Mouse (Mus musculus) MEL (cell line): ENCODE measurements around the gene Foxk2. TPM values are rescaled to one million over a fixed set of nuclear protein-coding genes. Genes with fewer than 3 reads are reported as not detected.
A peak's percentile ranks its signal among the peaks of the same experiment; 100 is the strongest.

ENCODE experiments used
- DNase-seq: peaks from one replicate; pipeline ENCODE4 v3.0.0; 2011; ENCODE audit warnings: low read depth, low spot score
- H3K27ac ChIP-seq: 2 replicates; pipeline ENCODE4 v1.5.1; 2012; ENCODE audit warnings: low read depth, mild to moderate bottlenecking, control low read depth, low read length, moderate library complexity; ENCODE audit not compliant: control insufficient read depth
- H3K27me3 ChIP-seq, 2 experiments: fragments of 150-350 bp in 1 of 2; sonication (generic) in 1 of 2; 2 replicates each; pipeline ENCODE4 v1.6.1; 2012; ENCODE audit warnings: low read length in 2 of 2, mild to moderate bottlenecking in 2 of 2, improper control_type of control experiment in 1 of 2, moderate library complexity in 1 of 2; ENCODE audit not compliant: insufficient read depth in 2 of 2, control insufficient read depth in 1 of 2
- H3K36me3 ChIP-seq, 2 experiments: 2 replicates each; pipeline ENCODE4 v1.6.1; 2012 to 2014; ENCODE audit warnings: low read length in 2 of 2, improper control_type of control experiment in 1 of 2, inconsistent platforms in 1 of 2, mild to moderate bottlenecking in 1 of 2; ENCODE audit not compliant: insufficient read depth in 2 of 2, control insufficient read depth in 1 of 2
- H3K4me1 ChIP-seq, 2 experiments: fragments of 150-350 bp in 1 of 2; sonication (generic) in 1 of 2; 2 replicates each; pipeline ENCODE4 v1.6.1; 2012; ENCODE audit warnings: low read length in 2 of 2, improper control_type of control experiment in 1 of 2, mild to moderate bottlenecking in 1 of 2; ENCODE audit not compliant: insufficient read depth in 2 of 2, control insufficient read depth in 1 of 2
- H3K4me3 ChIP-seq, 2 experiments: fragments of 150-350 bp in 1 of 2; sonication (generic) in 1 of 2; 2 replicates each; pipeline ENCODE4 v1.5.1; 2012; ENCODE audit warnings: low read depth in 2 of 2, low read length in 2 of 2, mild to moderate bottlenecking in 2 of 2, moderate library complexity in 2 of 2, control low read depth in 1 of 2, improper control_type of control experiment in 1 of 2; ENCODE audit not compliant: control insufficient read depth in 1 of 2, insufficient read depth in 1 of 2
- H3K79me2 ChIP-seq: 2 replicates; pipeline ENCODE4 v1.6.1; 2012; ENCODE audit warnings: mild to moderate bottlenecking, low read length, moderate library complexity; ENCODE audit not compliant: control insufficient read depth, poor library complexity, insufficient read depth
- H3K9ac ChIP-seq: 2 replicates; pipeline ENCODE4 v1.6.1; 2012; ENCODE audit warnings: low read depth, mild to moderate bottlenecking, control low read depth, low read length, moderate library complexity; ENCODE audit not compliant: control insufficient read depth, poor library complexity, severe bottlenecking
- H3K9me3 ChIP-seq: fragments of 150-350 bp; sonication (generic); replicated peaks from 2 replicates; pipeline ENCODE4 v1.6.1; 2012; ENCODE audit warnings: mild to moderate bottlenecking, low read length, improper control_type of control experiment, moderate library complexity; ENCODE audit not compliant: insufficient read depth
- BHLHE40 ChIP-seq: IDR thresholded peaks from 2 replicates; pipeline ENCODE4 v1.6.1; 2012; ENCODE audit warnings: low read depth, mild to moderate bottlenecking, inconsistent platforms, low read length, improper control_type of control experiment, borderline replicate concordance
- CHD1 ChIP-seq: IDR thresholded peaks from 2 replicates; pipeline ENCODE4 v1.6.1; 2012; ENCODE audit warnings: low read depth, mild to moderate bottlenecking, inconsistent platforms, low read length, improper control_type of control experiment
- CTCF ChIP-seq, 3 experiments: IDR thresholded peaks in 2 of 3; conservative IDR thresholded peaks in 1 of 3; 2 replicates each; pipeline ENCODE4 v1.5.1; 2011 to 2012; ENCODE audit warnings: low read length in 3 of 3, low read depth in 2 of 3, mild to moderate bottlenecking in 2 of 3, improper control_type of control experiment in 1 of 3, inconsistent platforms in 1 of 3, mixed read lengths in 1 of 3, moderate library complexity in 1 of 3; ENCODE audit not compliant: control insufficient read depth in 1 of 3, insufficient read depth in 1 of 3, poor library complexity in 1 of 3, severe bottlenecking in 1 of 3
- E2F4 ChIP-seq: IDR thresholded peaks from 2 replicates; pipeline ENCODE4 v1.6.1; 2011; ENCODE audit warnings: low read depth, low read length, improper control_type of control experiment, borderline replicate concordance
- ELF1 ChIP-seq: IDR thresholded peaks from 2 replicates; pipeline ENCODE4 v1.6.1; 2014; ENCODE audit warnings: low read depth, mild to moderate bottlenecking, inconsistent platforms, low read length, improper control_type of control experiment, moderate library complexity
- EP300 ChIP-seq, 2 experiments: IDR thresholded peaks; 2 replicates each; pipeline ENCODE4 v1.6.1; 2011; ENCODE audit warnings: improper control_type of control experiment in 2 of 2, low read length in 2 of 2, low read depth in 1 of 2, mild to moderate bottlenecking in 1 of 2
- ETS1 ChIP-seq: IDR thresholded peaks from 2 replicates; pipeline ENCODE4 v1.6.1; 2012; ENCODE audit warnings: low read depth, mild to moderate bottlenecking, inconsistent platforms, low read length, improper control_type of control experiment, moderate library complexity
- GABPA ChIP-seq: IDR thresholded peaks from 2 replicates; pipeline ENCODE4 v1.6.1; 2012; ENCODE audit warnings: low read depth, mild to moderate bottlenecking, inconsistent platforms, low read length, improper control_type of control experiment, moderate library complexity
- GATA1 ChIP-seq: IDR thresholded peaks from 2 replicates; pipeline ENCODE4 v1.6.1; 2011; ENCODE audit warnings: low read depth, low read length, improper control_type of control experiment
- HCFC1 ChIP-seq: IDR thresholded peaks from 2 replicates; pipeline ENCODE4 v1.6.1; 2012; ENCODE audit warnings: low read depth, mild to moderate bottlenecking, inconsistent platforms, low read length, improper control_type of control experiment, moderate library complexity
- JUND ChIP-seq: IDR thresholded peaks from 2 replicates; pipeline ENCODE4 v1.6.1; 2011; ENCODE audit warnings: low read depth, mild to moderate bottlenecking, improper control_type of control experiment, low read length
- KAT2A ChIP-seq: conservative IDR thresholded peaks from 2 replicates; pipeline ENCODE4 v1.6.1; 2012; ENCODE audit warnings: low read depth, low read length, improper control_type of control experiment, inconsistent platforms
- MAFK ChIP-seq: IDR thresholded peaks from 2 replicates; pipeline ENCODE4 v1.6.1; 2011; ENCODE audit warnings: low read depth, mild to moderate bottlenecking, low read length, improper control_type of control experiment, borderline replicate concordance
- MAX ChIP-seq: IDR thresholded peaks from 2 replicates; pipeline ENCODE4 v1.6.1; 2011; ENCODE audit warnings: low read length, improper control_type of control experiment
- MAZ ChIP-seq: IDR thresholded peaks from 2 replicates; pipeline ENCODE4 v1.6.1; 2012; ENCODE audit warnings: low read depth, mild to moderate bottlenecking, inconsistent platforms, low read length, improper control_type of control experiment
- MEF2A ChIP-seq: IDR thresholded peaks from 2 replicates; pipeline ENCODE4 v1.6.1; 2014; ENCODE audit warnings: low read depth, mild to moderate bottlenecking, inconsistent platforms, low read length, improper control_type of control experiment; ENCODE audit not compliant: poor library complexity, insufficient replicate concordance, severe bottlenecking; ENCODE audit errors: extremely low read depth
- MXI1 ChIP-seq: IDR thresholded peaks from 2 replicates; pipeline ENCODE4 v1.6.1; 2011; ENCODE audit warnings: mild to moderate bottlenecking, low read depth, low read length, improper control_type of control experiment
- MYB ChIP-seq: IDR thresholded peaks from 2 replicates; pipeline ENCODE4 v1.6.1; 2011; ENCODE audit warnings: mild to moderate bottlenecking, low read depth, low read length, improper control_type of control experiment
- MYC ChIP-seq: IDR thresholded peaks from 2 replicates; pipeline ENCODE4 v1.6.1; 2011; ENCODE audit warnings: low read depth, mild to moderate bottlenecking, low read length, improper control_type of control experiment, moderate library complexity
- NELFE ChIP-seq: IDR thresholded peaks from 2 replicates; pipeline ENCODE4 v1.6.1; 2011; ENCODE audit warnings: low read depth, low read length, improper control_type of control experiment
- NRF1 ChIP-seq: IDR thresholded peaks from 2 replicates; pipeline ENCODE4 v1.6.1; 2014; ENCODE audit warnings: low read depth, mild to moderate bottlenecking, inconsistent platforms, low read length, improper control_type of control experiment, moderate library complexity; ENCODE audit not compliant: poor library complexity, insufficient read depth, severe bottlenecking
- POLR2A ChIP-seq, 2 experiments: IDR thresholded peaks; 2 replicates each; pipeline ENCODE4 v1.6.1; 2011 to 2012; ENCODE audit warnings: low read length in 2 of 2, mild to moderate bottlenecking in 2 of 2, control low read depth in 1 of 2, improper control_type of control experiment in 1 of 2, low read depth in 1 of 2, moderate library complexity in 1 of 2; ENCODE audit not compliant: control insufficient read depth in 1 of 2, insufficient read depth in 1 of 2, poor library complexity in 1 of 2
- POLR2AphosphoS2 ChIP-seq: IDR thresholded peaks from 2 replicates; pipeline ENCODE4 v1.6.1; 2011; ENCODE audit warnings: low read length, improper control_type of control experiment
- RAD21 ChIP-seq: IDR thresholded peaks from 2 replicates; pipeline ENCODE4 v1.6.1; 2011; ENCODE audit warnings: mild to moderate bottlenecking, low read depth, low read length, improper control_type of control experiment
- RCOR1 ChIP-seq: IDR thresholded peaks from 2 replicates; pipeline ENCODE4 v1.6.1; 2012; ENCODE audit warnings: low read depth, mild to moderate bottlenecking, inconsistent platforms, low read length, improper control_type of control experiment
- SIN3A ChIP-seq: IDR thresholded peaks from 2 replicates; pipeline ENCODE4 v1.6.1; 2012; ENCODE audit warnings: low read length, improper control_type of control experiment, inconsistent platforms
- SMC3 ChIP-seq: IDR thresholded peaks from 2 replicates; pipeline ENCODE4 v1.6.1; 2011; ENCODE audit warnings: low read depth, low read length, improper control_type of control experiment
- TAL1 ChIP-seq: IDR thresholded peaks from 2 replicates; pipeline ENCODE4 v1.6.1; 2012; ENCODE audit warnings: mild to moderate bottlenecking, inconsistent platforms, low read length, moderate library complexity, mixed read lengths
- TBP ChIP-seq: IDR thresholded peaks from 2 replicates; pipeline ENCODE4 v1.8.0; 2011; ENCODE audit warnings: low read depth, low read length, improper control_type of control experiment
- TCF12 ChIP-seq: IDR thresholded peaks from 2 replicates; pipeline ENCODE4 v1.6.1; 2014; ENCODE audit warnings: low read depth, mild to moderate bottlenecking, inconsistent platforms, low read length, improper control_type of control experiment, moderate library complexity
- UBTF ChIP-seq: IDR thresholded peaks from 2 replicates; pipeline ENCODE4 v1.6.1; 2012; ENCODE audit warnings: low read depth, mild to moderate bottlenecking, inconsistent platforms, low read length, improper control_type of control experiment, moderate library complexity, borderline replicate concordance; ENCODE audit not compliant: insufficient read depth
- USF1 ChIP-seq: IDR thresholded peaks from 2 replicates; pipeline ENCODE4 v1.6.1; 2014; ENCODE audit warnings: low read depth, mild to moderate bottlenecking, inconsistent platforms, low read length, improper control_type of control experiment, moderate library complexity
- USF2 ChIP-seq, 2 experiments: IDR thresholded peaks; 2 replicates each; pipeline ENCODE4 v1.6.1; 2011 to 2012; ENCODE audit warnings: improper control_type of control experiment in 2 of 2, low read length in 2 of 2, borderline replicate concordance in 1 of 2, inconsistent platforms in 1 of 2, low read depth in 1 of 2, mild to moderate bottlenecking in 1 of 2; ENCODE audit not compliant: insufficient read depth in 1 of 2
- ZC3H11A ChIP-seq: IDR thresholded peaks from 2 replicates; pipeline ENCODE4 v1.6.1; 2012; ENCODE audit warnings: low read depth, mild to moderate bottlenecking, inconsistent platforms, low read length, improper control_type of control experiment
- ZKSCAN1 ChIP-seq: IDR thresholded peaks from 2 replicates; pipeline ENCODE4 v1.6.1; 2012; ENCODE audit warnings: low read depth, mild to moderate bottlenecking, inconsistent platforms, low read length, improper control_type of control experiment, moderate library complexity
- ZMIZ1 ChIP-seq: IDR thresholded peaks from 2 replicates; pipeline ENCODE4 v1.6.1; 2012; ENCODE audit warnings: low read depth, mild to moderate bottlenecking, inconsistent platforms, low read length, improper control_type of control experiment, moderate library complexity
- ZNF384 ChIP-seq: IDR thresholded peaks from 2 replicates; pipeline ENCODE4 v1.6.1; 2012; ENCODE audit warnings: low read depth, mild to moderate bottlenecking, inconsistent platforms, low read length, improper control_type of control experiment
- polyA plus RNA-seq, 2 experiments: library from polyadenylated mRNA; stranded (reverse) in 1 of 2; unstranded in 1 of 2; fragments of >175 nt in 1 of 2; fragments of >200 nt in 1 of 2; gene quantifications; 2 replicates each; pipeline versions ENCODE4 v1.2.1 to v1.2.4; 2012; ENCODE audit warnings: low replicate concordance in 2 of 2, low read depth in 1 of 2; ENCODE audit not compliant: insufficient read length in 2 of 2, insufficient read depth in 1 of 2, missing spikeins in 1 of 2
- total RNA-seq: library from RNA; depleted of rRNA; stranded (reverse); fragments of 300-350 nt; gene quantifications from 2 replicates; pipeline ENCODE4 v1.2.3, GENCODE M21; 2012

Gene Foxk2
- total and polyA plus RNA-seq, 3 experiments: 64.5 to 317 (median 68.0) TPM

GRCm38 (mm10) chr11:121239669-121240068 lies 20.1 kb upstream of the Foxk2 start:
- Histone ChIP-seq H3K4me3 (peak overlapping the region; percentile 26 to 85; a peak in 3 of 4 replicates), H3K4me1 (peaks cover 20 to 27% of the 10 kb centered on the region in 2 experiments), H3K9ac (peak overlapping the region; percentile 55)
- TF ChIP-seq GATA1 (peak; percentile 99), KAT2A (peak; percentile 35; the same call in 1 of the 2 replicates), ETS1 (peak; percentile 96), ZKSCAN1 (no peak), NRF1 (no peak), HCFC1 (peak; percentile 68), TCF12 (peak; percentile 99), ZNF384 (peak; percentile 5; the same call in 1 of the 2 replicates), MXI1 (peak; percentile 71), TAL1 (peak; percentile 95), MAX (peak; percentile 67; the same call in 1 of the 2 replicates), GABPA (no peak; the same call in 1 of the 2 replicates), MYC (peak; percentile 72), MYB (peak; percentile 90), POLR2AphosphoS2 (peak; percentile 82), CTCF (IDR thresholded peaks at IDR 0.05 in 2 of 3, conservative IDR thresholded peaks at IDR 0.05 in 1 of 3; ENCODE audit: control insufficient read depth in 1 of 3, insufficient read depth in 1 of 3, low read depth in 2 of 3, low read length in 3 of 3, poor library complexity in 1 of 3, severe bottlenecking in 1 of 3) (no peak), SIN3A (peak; percentile 98), UBTF (no peak), E2F4 (no peak), MAZ (no peak; the same call in none of the 2 replicates), ZC3H11A (no peak), POLR2A (IDR thresholded peaks at IDR 0.05; ENCODE audit: control insufficient read depth in 1 of 2, insufficient read depth in 1 of 2, low read depth in 1 of 2, low read length in 2 of 2, poor library complexity in 1 of 2) (no peak), MAFK (0 out of 2 replicates have a peak, but pooled peaks have one; percentile 65), BHLHE40 (peak; percentile 75; the same call in 1 of the 2 replicates), ZMIZ1 (0 out of 2 replicates have a peak, but pooled peaks have one; percentile 13), EP300 (IDR thresholded peaks at IDR 0.05; ENCODE audit: low read depth in 1 of 2, low read length in 2 of 2) (peak; percentile 98 to 100), NELFE (no peak), USF1 (no peak), RCOR1 (peak; percentile 94), ELF1 (0 out of 2 replicates have a peak, but pooled peaks have one; percentile 48), SMC3 (no peak), JUND (0 out of 2 replicates have a peak, but pooled peaks have one; percentile 55), MEF2A (peak; percentile 96), TBP (peak; percentile 77), USF2 (IDR thresholded peaks at IDR 0.05; ENCODE audit: borderline replicate concordance in 1 of 2, insufficient read depth in 1 of 2, low read depth in 1 of 2, low read length in 2 of 2) (no peak), RAD21 (no peak), CHD1 (no peak)

More at GRCm38 (mm10) chr11:121239669-121240068, 20.1 kb upstream of the Foxk2 start:
- no peaks in the 10 kb centered on the region for H3K9me3 ChIP-seq
- H3K36me3 ChIP-seq: peaks cover 17 to 45% of the 10 kb centered on the region in 2 experiments
- no peaks in the 10 kb centered on the region for H3K27me3 ChIP-seq
- peaks cover 10% of the 10 kb centered on the region for H3K79me2 ChIP-seq
- peak overlapping the region; percentile 97 for H3K27ac ChIP-seq
- DNase-seq: peak; percentile 91
